Mouse (Mus musculus) heart, embryonic 14.5 days (tissue): ENCODE data around the gene Pdgfra. TPM values are rescaled to one million over a fixed set of nuclear protein-coding genes. Genes with fewer than 3 reads are reported as not detected.
A peak's percentile ranks its signal among the peaks of the same experiment; 100 is the strongest.

ENCODE experiments used
- ATAC-seq: fragments of 200-750 bp; cut with Nextera tagmentation; 2 replicates; pipeline ENCODE4 v1.8.0; 2017; ENCODE audit warnings: low read depth, moderate TSS enrichment; ENCODE audit not compliant: insufficient number of reproducible peaks, insufficient read depth, low FRiP score
- H3K27ac ChIP-seq, 2 experiments: fragments of 200-500 bp in 1 of 2; fragments of 300-500 bp in 1 of 2; sonication (generic) in 1 of 2; replicated peaks in 1 of 2; 2 replicates each; pipeline ENCODE4 v1.5.1; 2012 to 2014; ENCODE audit warnings: low read depth in 2 of 2, low read length in 2 of 2, control low read depth in 1 of 2, mild to moderate bottlenecking in 1 of 2, mixed read lengths in 1 of 2; ENCODE audit not compliant: control insufficient read depth in 1 of 2, insufficient read depth in 1 of 2
- H3K27me3 ChIP-seq: fragments of 300-500 bp; sonication (generic); 2 replicates; pipeline ENCODE4 v1.6.1; 2014; ENCODE audit warnings: mild to moderate bottlenecking, low read length, control low read depth; ENCODE audit not compliant: control insufficient read depth, insufficient read depth
- H3K36me3 ChIP-seq: fragments of 300-500 bp; sonication (generic); 2 replicates; pipeline ENCODE4 v1.6.1; 2014; ENCODE audit warnings: mild to moderate bottlenecking, control low read depth, low read length, mixed read lengths; ENCODE audit not compliant: control insufficient read depth, insufficient read depth
- H3K4me1 ChIP-seq, 2 experiments: fragments of 200-500 bp in 1 of 2; fragments of 300-500 bp in 1 of 2; sonication (generic) in 1 of 2; 2 replicates each; pipeline ENCODE4 v1.6.1; 2012 to 2014; ENCODE audit warnings: low read length in 2 of 2, control low read depth in 1 of 2, mixed read lengths in 1 of 2; ENCODE audit not compliant: control insufficient read depth in 2 of 2, insufficient read depth in 2 of 2
- H3K4me2 ChIP-seq: fragments of 300-500 bp; sonication (generic); 2 replicates; pipeline ENCODE4 v1.6.1; 2014; ENCODE audit warnings: mild to moderate bottlenecking, low read length
- H3K4me3 ChIP-seq, 2 experiments: fragments of 200-500 bp in 1 of 2; fragments of 300-500 bp in 1 of 2; sonication (generic) in 1 of 2; 2 replicates each; pipeline ENCODE4 v1.5.1; 2012 to 2014; ENCODE audit warnings: low read length in 2 of 2, mild to moderate bottlenecking in 2 of 2, control low read depth in 1 of 2, low read depth in 1 of 2, moderate library complexity in 1 of 2; ENCODE audit not compliant: control insufficient read depth in 1 of 2, insufficient read depth in 1 of 2
- H3K9ac ChIP-seq: fragments of 300-500 bp; sonication (generic); 2 replicates; pipeline ENCODE4 v1.6.1; 2014; ENCODE audit warnings: mild to moderate bottlenecking, low read length
- H3K9me3 ChIP-seq: fragments of 300-500 bp; sonication (generic); 2 replicates; pipeline ENCODE4 v1.6.1; 2016; ENCODE audit warnings: low read length, control low read depth; ENCODE audit not compliant: control insufficient read depth
- WGBS: fragments of 180-500 bp; shearing (Covaris S2); extraction: QIAGEN DNeasy Blood & Tissue Kit; methylation state at CpG from one replicate; pipeline ENCODE4 v1.1.7; 2014; 5-methylcytosine and 5-hydroxymethylcytosine counted together
- polyA plus RNA-seq: library from polyadenylated mRNA; unstranded; fragments of >200 nt; fragmentation: Nextera tagmentation; extraction: Ambion mirVana; gene quantifications from 2 replicates; pipeline ENCODE4 v1.2.1, GENCODE M21; 2014

The Pdgfra gene
- polyA plus RNA-seq, 1 experiment from 2014 or later, result 24.5 TPM

DNA sequence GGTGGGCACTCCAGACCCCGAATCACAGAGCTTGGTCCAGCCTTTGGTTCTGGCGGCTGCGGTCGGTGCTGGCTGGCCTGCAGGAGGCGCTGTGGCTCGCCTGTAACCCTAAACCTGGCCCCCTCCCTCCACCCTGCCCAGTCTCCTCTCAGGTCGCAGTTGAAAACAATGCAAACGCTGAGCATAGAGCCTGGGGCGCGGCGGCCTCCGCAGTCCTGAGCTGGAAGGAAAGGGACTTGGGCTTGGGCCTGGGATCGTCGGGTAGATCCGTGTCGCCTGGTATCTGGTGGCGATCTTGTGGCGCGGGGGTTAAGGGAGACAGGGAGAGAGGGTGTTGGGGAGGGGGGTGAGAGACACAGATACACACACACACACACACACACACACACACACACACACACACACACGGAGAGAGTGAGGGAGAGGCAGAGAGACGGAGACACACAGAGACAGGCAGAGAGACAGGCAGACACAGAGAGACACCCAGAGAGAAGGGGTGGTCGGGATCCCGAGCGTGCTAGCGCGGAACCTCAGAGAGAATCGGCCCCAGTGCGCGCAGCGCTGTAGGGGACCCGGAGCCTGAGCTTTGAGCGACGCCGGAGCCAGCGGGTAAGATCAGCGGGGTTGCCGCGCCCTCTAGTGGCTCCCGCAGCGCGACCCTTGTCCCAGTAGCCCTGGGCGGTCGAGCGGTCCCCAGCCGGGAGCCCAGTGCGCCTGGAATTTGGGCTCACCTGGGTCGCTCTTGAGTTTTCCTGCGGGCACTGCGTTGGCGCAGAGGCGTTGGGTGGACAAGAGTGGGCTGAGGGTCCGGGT, 3.9 kb downstream of the Pdgfra start:
- Histone ChIP-seq H3K4me3 (peak overlapping the region; percentile 55 to 56), H3K27ac (peak overlapping the region; percentile 60 to 67), H3K9me3 (no peaks in the 10 kb centered on the region), H3K36me3 (no peaks in the 10 kb centered on the region), H3K27me3 (peaks cover 23% of the 10 kb centered on the region), H3K9ac (peak overlapping the region; percentile 75), H3K4me1 (peaks cover 12 to 14% of the 10 kb centered on the region in 2 experiments; a peak in 3 of 4 replicates), H3K4me2 (peak overlapping the region; percentile 95)
- ATAC-seq, result peak; percentile 72
- WGBS, result under 1% methylated on average over 44 of the region's 52 CpGs

DNA sequence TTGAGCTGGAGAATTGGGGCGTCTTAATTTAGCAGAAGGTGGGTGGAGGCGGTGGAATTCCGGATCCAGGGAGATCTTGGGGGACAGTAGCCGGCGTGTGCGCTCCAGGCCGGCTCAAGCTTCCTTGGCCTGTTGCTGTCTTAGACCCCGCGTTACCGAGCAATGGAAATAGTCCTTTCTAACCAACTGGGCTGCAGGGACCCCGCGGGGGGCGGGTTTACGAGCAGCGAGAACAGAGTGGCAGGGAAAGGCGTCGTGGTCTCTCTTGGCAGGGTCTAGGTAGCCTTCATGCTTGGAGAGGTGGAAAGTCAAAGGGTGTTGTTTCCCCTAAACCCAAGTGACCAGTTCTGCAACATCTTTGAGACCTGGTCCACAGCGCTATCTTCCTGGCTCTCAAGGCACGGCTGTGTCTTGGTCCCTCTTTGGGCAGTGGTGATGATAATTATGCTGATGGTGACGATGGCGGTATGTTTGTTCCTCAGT, 4.5 kb downstream of the Pdgfra start:
- peak overlapping the region; percentile 51 to 67; a peak in 3 of 4 replicates for H3K27ac ChIP-seq
- H3K9ac ChIP-seq, result peak overlapping the region; percentile 75
- ATAC-seq, result no peak
- peaks cover 8 to 12% of the 10 kb centered on the region in 2 experiments; a peak in 3 of 4 replicates for H3K4me1 ChIP-seq
- no peaks in the 10 kb centered on the region for H3K36me3 ChIP-seq
- no peaks in the 10 kb centered on the region for H3K9me3 ChIP-seq
- peak overlapping the region; percentile 95 for H3K4me2 ChIP-seq
- H3K4me3 ChIP-seq, result peak overlapping the region; percentile 55 to 56
- under 1% methylated on average over 21 of the region's 21 CpGs for WGBS
- H3K27me3 ChIP-seq, result peaks cover 17% of the 10 kb centered on the region

DNA sequence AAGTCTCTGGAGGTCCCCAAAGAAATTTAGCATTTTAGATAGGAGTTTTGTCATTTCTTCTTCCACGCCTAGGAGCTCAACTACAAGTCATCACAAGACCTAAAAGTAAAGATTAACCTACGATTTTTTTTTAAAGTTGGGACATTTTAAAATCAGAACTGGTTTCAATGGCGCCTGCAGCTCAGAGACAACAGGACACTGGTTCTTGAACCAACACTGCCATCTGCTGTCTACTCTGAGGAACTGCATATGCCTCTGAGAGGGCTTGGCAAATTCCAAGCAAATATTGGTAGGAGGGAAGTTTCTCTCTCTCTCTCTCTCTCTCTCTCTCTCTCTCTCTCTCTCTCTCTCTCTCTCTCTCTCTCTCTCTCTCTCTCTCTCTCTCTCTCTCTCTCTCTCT, 4.9 kb downstream of the Pdgfra start:
- 1% methylated on average over 3 of the region's 3 CpGs for WGBS

DNA sequence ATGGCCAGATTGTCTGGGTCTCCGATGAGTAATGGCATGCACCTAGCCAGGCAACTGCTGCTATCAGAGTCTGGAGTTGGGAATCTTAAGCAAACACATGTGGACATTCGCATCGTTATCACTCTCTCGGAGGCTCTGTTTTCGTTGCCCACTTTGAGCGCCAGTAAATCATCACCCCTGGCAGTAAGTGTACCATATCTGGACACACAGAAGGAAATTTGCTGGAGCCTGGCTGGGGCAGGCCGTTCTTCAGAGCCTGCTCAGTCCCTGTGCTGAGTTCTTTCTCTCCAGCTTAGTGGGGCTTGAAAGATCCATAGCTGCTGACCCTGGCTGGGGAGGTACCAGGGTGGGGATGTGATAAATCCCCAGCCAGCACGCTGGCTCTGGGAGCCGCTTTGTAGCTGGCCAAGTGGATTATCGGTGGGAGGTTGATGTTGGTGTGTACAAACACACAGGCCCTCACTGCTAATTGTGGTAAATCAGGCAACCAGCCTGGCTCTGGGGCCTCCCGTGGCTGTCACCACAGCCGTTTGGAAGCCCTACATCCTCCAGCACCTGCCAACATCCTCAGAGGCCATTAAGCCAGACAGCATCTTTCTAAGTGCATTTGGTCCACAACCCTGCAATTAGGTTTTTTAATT, 8.6 kb downstream of the Pdgfra start:
- no peaks in the 10 kb centered on the region; the same call in 1 of the 2 replicates for H3K27me3 ChIP-seq
- peaks cover 6 to 9% of the 10 kb centered on the region in 2 experiments; a peak in 2 of 4 replicates for H3K4me1 ChIP-seq
- no peak for ATAC-seq
- WGBS, result 14% methylated on average over 12 of the region's 12 CpGs
- H3K9ac ChIP-seq, result no peak overlapping the region
- no peak overlapping the region for H3K4me3 ChIP-seq
- H3K4me2 ChIP-seq, result peak overlapping the region; percentile 0; the same call in 1 of the 2 replicates
- no peaks in the 10 kb centered on the region for H3K9me3 ChIP-seq
- peak overlapping the region in 1 of 2 experiments; percentile 0; a peak in 1 of 4 replicates for H3K27ac ChIP-seq
- peaks cover 21% of the 10 kb centered on the region for H3K36me3 ChIP-seq

More for the DNA sequence above, 4.9 kb downstream of the Pdgfra start:
- Histone ChIP-seq H3K27me3 (peaks cover 13% of the 10 kb centered on the region), H3K4me2 (peak overlapping the region; percentile 95), H3K4me1 (peaks cover 8 to 12% of the 10 kb centered on the region in 2 experiments; a peak in 3 of 4 replicates), H3K9ac (peak overlapping the region; percentile 75), H3K36me3 (no peaks in the 10 kb centered on the region), H3K27ac (peak overlapping the region; percentile 51 to 67; a peak in 3 of 4 replicates), H3K9me3 (no peaks in the 10 kb centered on the region), H3K4me3 (peak overlapping the region; percentile 55 to 56)
- ATAC-seq, result no peak

DNA sequence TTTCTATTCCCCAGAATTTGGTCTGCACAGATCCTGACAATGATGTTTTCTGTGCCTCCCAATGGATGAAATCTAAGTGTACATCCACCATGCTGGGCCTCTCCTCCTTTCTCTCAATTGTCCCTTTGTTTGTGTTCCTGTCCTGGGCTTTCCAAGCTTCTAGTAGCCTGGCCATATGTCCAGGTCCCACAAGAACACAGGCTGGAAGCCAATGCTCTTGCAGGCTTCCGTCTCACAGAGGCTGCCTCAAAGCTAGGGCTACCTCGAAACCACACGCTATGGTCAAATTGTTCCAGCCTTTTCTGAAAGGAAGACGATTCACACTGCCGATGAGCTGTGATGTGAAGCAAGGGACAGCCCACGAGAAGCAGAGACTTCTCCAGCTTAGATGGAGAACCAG, 9.5 kb downstream of the Pdgfra start:
- no peaks in the 10 kb centered on the region for H3K27me3 ChIP-seq
- H3K4me3 ChIP-seq, result no peak overlapping the region
- H3K36me3 ChIP-seq, result peaks cover 23% of the 10 kb centered on the region
- peaks cover 6 to 9% of the 10 kb centered on the region in 2 experiments; a peak in 2 of 4 replicates for H3K4me1 ChIP-seq
- H3K9me3 ChIP-seq, result no peaks in the 10 kb centered on the region
- no peak overlapping the region for H3K4me2 ChIP-seq
- H3K9ac ChIP-seq, result no peak overlapping the region
- ATAC-seq, result no peak
- no peak overlapping the region for H3K27ac ChIP-seq
- 83% methylated on average over 6 of the region's 6 CpGs for WGBS

DNA sequence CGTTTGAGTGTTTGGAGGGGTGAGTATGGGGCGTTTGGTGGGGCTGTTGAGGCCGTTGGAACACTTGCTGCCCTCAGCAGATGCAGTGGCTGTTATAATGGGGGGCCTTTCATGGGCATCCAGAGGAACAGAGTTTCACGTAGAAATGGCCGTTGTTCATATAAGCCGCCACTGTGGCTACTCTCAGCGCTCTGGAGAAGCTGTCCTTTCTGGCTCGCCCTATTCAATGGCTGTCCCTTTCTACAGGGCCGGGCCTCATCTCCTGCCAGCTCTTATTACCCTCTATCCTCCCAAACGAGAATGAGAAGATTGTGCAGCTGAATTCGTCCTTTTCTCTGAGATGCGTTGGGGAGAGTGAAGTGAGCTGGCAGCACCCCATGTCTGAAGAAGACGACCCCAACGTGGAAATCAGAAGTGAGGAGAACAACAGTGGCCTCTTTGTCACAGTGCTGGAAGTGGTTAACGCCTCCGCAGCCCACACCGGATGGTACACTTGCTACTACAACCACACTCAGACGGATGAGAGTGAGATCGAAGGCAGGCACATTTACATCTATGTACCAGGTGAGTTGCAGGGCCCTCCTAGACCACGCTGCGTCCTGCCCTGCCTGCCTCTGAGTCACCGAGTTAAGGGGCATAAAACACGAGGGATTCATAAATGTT, 11.3 kb downstream of the Pdgfra start:
- 86% methylated on average over 23 of the region's 23 CpGs for WGBS
- H3K9me3 ChIP-seq, result no peaks in the 10 kb centered on the region
- H3K9ac ChIP-seq, result no peak overlapping the region
- peaks cover 31% of the 10 kb centered on the region for H3K36me3 ChIP-seq
- peaks cover 6 to 9% of the 10 kb centered on the region in 2 experiments; a peak in 2 of 4 replicates for H3K4me1 ChIP-seq
- no peak for ATAC-seq
- no peak overlapping the region for H3K4me2 ChIP-seq
- no peak overlapping the region for H3K27ac ChIP-seq
- H3K4me3 ChIP-seq, result no peak overlapping the region
- no peaks in the 10 kb centered on the region for H3K27me3 ChIP-seq

DNA sequence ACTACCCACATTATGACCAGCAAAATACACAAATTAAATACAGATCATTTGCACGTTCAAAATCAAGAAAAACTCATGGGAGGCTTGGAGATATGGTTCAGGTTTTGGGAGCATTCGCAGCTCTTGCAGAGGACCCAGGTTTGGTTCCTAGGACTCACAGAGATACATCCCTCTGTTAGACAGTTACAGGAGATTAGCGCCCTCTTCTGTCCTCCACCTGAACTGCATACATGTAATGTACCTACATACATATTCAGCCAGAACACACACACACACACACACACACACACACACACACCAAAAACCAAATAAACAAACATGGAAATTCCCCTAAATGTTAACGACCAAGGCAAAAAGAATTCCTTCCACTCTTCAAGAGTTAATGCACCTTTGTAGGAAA, 12.6 kb downstream of the Pdgfra start:
- H3K27ac ChIP-seq, result no peak overlapping the region
- H3K4me2 ChIP-seq, result no peak overlapping the region
- no peak overlapping the region for H3K9ac ChIP-seq
- peaks cover 6 to 9% of the 10 kb centered on the region in 2 experiments; a peak in 2 of 4 replicates for H3K4me1 ChIP-seq
- no peak overlapping the region for H3K4me3 ChIP-seq
- 78% methylated on average over 4 of the region's 4 CpGs for WGBS
- ATAC-seq, result no peak
- no peaks in the 10 kb centered on the region for H3K9me3 ChIP-seq
- no peaks in the 10 kb centered on the region for H3K27me3 ChIP-seq
- H3K36me3 ChIP-seq, result peaks cover 34% of the 10 kb centered on the region
